Mouse (Mus musculus): Measurements from ENCODE around the gene Pnma3.
"Not testable (repeated sequence)": the region's sequence is repeated elsewhere in the genome, so short reads cannot be mapped to it uniquely, and the experiment has no call there.

Gene Pnma3

DNA sequence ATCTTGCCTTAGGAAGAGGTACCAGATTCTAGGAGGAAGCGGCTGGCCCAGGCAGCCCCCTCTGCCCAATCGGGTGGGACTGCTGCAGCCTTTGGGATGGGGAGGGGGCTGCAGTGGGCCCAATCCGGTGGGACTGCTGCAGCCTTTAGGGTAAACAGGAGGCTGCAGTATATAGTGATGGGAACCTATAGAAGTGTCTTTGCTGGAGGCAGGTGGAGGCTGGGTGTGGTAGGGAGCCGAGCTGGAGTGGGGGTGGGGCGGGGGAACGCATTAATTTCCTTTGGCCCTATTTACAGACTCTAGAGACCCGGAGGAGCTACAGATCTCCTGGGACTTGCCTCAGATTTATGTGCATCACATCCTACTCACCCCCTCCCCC lies at the start of gene Pnma3:
TSS of gene Pnma3 (plus strand) at position 373 of the 379 bp plus-strand sequence.
- DNase-seq (ENCODE audit: low spot score), result no peak

DNA sequence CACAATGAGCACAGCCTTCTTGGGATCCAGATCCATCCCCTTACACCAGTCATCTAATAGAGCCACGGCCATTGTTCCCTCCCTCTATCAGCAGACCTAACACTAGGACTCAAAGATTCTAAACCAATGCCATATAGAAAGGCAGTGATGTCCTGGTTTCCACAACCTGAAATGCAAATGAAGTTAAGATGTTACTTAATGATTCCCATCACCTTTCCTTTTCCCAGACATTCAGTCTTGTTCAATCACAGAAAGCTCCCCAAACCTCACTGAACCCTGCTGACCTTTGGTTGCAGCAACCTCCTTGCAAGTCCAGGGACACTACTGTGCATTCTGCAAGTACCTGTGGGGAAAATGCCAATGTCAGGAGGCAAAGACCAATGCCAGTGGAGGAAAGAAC lies 27.6 kb upstream of the Pnma3 start, which contains the start of gene Pnma5:
TSS of gene Pnma5 (minus strand) at position 101 of the 400 bp plus-strand sequence.
- DNase-seq (ENCODE audit: low spot score), result no peak

DNA sequence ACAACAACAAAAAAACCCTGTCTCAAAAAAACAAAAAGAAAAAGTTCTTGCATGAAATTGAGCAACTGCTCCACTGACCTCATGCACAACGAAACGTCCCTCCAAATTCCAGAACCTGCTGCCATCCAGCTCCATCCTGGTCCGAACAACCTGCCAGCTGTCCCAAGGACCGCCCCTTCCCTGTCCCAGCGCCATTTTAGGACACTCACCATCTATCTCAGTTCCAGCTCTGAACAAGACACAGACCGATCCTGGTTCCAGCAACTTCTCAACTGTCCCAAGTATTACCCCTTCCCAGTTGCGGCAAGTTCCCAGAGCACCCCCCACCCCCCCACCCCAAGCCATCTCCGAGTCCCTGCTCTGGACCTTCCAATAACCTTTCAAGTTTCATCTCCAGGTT lies 25.8 kb upstream of the Pnma3 start:
- DNase-seq (ENCODE audit: low spot score), result no peak

DNA sequence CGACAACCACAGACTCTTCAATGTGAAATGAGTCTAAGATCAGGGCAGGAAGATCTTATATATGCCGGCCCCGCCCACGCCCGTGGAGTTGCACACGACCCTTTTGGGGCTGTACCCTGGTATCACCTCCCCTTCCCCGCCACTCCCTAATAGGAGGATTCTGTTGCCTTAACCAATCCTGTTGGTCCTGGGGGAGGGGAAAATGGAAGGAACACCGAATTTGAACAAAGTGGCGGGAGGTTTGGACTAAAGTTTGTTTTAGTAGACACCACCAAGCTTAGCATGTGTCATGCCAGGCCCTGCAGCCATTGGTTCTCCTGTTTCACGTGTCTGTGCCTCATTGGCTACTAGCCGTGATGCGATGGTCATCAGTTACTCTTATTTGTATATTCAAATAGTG lies 24.9 kb upstream of the Pnma3 start:
- no peak for DNase-seq (ENCODE audit: low spot score)

DNA sequence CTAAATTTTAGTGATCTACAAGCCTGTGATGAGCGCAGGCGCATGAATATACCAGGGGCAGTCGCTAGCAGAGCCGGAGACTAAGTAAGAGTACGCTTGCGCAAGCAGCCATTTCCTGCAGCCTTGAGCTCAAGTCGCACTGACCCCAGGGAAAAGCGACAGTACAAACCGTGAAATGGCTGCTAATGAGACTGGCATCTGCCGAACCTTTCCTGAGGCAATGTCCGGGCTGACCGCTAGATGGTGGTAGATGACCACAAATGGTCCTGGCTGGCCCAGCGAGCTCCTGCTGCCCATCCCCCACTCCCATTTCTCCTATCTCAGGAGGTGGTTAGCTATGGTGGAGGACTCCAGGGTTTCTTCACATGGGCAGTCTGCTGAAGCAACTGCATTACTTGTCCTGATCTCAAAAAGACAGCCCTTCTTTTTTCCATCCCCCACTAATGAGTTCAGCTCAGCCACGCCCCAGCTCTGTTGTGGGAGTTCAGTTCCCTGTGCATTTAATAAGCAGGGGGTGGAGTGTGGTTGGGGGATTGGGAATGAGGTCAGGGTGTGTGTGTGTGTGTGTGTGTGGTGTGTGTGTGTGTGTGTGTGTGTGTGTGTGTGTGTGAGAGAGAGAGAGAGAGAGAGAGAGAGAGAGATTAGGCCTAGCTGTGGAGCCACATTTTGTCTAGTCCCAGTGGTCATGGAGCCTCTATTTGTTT lies 10.6 kb upstream of the Pnma3 start:
- peak; percentile 95 for DNase-seq (ENCODE audit: low spot score)

DNA sequence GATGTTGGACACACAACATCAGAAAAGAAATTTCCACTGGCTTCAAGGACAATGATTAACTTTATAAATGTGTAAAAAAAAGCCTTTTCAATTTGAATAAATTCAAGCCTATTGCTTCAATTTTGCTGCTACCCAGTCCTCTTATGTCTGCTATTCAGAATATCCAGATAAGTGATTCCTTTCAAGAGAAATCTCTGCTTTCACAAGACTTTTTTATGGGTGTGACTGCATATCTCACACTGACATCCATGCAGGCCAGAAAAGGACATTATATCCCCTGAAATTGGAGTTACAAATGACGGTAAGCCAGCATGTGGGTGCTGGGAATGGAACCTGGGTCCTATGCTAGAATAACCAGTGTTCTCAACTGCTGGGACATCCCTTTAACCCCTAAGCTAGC lies 3.1 kb upstream of the Pnma3 start:
- no peak for DNase-seq (ENCODE audit: low spot score)

DNA sequence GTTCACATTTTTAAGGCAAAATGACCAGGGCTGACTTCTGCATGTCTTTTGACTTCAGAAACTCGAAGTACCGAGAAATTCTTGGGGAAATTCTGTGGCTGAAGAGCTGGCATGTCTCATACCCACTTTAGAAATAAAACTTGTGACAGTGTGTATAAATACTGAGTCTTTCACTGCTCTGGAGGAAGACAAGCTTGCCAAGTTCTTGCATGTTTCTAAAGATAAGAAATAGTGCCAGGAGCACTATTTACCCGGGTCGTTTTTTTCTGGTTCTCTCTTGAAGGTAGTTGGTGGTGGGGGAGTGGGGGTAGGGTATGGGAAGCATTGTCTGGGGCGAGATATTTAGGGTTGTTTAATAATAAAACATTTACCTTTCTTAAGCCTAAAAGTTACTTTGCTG lies 2.3 kb upstream of the Pnma3 start:
- no peak for DNase-seq (ENCODE audit: low spot score)

DNA sequence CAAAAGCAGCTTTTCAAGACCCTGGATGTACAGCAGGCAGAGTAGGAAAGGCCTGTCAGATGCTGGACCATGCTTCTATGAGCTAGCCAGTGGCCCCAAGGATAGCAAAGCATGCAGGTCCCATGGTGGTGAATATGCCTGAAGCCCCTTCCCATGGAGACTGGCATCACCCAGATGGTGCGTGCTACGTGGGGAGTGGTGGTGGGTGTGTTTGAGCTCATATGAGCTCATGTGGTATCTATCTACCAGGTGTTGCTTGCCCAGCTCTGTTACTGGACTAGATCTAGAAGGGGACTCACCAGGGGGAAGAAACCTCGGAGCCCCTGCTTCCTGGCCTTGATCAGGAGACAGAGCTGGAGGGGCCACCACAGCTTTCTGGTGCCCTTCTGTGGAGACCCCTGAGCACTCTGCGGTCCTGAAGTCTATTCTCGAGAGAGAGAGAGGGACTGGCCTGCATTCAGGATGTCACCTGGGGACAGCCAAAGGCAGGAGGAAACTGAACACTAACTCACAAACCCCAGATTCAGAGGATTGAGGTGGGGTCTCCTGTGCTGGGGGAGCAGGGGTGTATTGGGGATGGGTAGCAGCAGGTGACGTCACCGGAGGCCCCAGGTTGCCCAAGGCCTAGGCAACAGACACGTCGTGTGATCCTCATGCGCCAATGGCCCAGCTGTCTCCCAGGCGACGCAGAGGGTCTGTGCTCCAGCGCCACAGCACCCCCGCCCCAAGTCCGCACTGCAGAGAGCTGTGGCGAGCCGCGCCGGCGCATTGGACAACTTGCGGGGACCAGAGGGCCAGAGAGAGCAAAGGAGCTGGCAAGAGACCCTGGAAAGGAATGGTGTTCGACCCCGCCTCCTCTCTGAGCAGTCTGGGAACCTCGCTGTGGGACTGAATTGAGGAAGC lies 824 bp upstream of the Pnma3 start:
- DNase-seq (ENCODE audit: low spot score), result peak; percentile 16

DNA sequence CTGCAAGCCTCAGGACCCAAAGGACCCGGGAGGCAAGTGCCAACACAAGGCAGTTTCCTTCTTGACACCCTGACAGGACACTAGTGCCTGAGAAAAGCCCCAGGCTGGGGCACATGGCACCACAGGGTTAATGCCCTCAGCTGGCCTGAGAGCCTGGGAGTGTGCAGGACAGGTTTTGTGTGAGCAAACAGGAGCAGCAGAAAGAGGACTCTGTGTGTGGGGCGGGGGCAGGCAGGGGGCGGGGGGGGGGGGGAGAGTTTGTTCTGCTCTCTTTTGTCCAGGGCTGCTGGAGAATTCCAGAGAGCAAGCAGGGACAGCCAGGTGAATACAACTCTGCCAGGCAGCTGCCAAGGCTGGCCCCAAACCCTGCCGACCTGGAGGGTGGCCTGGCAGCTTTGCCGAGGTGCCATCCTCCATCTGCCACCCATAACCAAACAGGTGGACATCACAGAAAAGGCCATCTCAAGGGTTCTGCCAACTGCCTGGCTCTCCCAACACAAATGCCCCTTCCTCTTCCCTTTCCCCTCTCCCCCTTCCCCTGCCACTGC lies 2.3 kb downstream of the Pnma3 start:
- not testable (repeated sequence) for DNase-seq (ENCODE audit: low spot score)

DNA sequence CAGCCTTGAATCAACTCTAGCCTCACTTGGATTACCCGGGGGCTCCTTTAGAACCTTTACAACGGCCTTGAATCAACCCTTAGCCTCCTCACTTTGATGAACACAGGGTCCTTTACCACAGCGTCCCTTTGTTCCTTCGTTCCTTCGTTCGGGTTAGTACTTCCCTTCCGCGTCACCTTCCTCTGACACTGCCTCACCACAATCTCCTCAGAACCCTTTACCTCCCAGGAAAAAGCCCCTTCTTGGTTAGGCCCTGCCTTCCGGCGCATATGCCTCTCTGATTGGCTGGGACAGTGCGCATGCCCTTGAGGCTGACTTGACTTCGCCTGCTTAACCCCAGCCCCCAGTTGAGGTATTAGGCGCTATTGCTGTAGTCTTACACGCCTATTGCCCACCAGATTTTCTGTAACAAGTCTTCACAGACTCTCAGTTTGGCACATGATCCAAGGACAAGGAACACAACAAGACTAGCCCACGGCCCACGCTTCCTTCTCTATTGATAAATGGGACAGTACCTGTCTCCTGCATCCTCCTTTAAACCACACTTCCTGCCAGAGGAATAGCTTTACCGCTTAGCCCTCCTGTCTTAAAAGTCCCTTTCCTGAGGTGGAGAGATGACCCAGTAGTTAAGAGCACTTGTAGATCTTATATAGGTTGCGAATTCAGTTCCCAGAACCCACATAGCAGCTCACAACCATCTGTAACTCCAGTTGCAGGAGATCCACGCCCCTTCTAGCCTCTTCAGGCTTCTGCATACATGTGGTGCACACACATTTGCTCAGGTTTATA lies 17.9 kb downstream of the Pnma3 start, which contains the start of gene Xlr4a:
TSS of gene Xlr4a (minus strand) at position 212 of the 789 bp plus-strand sequence.
- not testable (repeated sequence) for DNase-seq (ENCODE audit: low spot score)

DNA sequence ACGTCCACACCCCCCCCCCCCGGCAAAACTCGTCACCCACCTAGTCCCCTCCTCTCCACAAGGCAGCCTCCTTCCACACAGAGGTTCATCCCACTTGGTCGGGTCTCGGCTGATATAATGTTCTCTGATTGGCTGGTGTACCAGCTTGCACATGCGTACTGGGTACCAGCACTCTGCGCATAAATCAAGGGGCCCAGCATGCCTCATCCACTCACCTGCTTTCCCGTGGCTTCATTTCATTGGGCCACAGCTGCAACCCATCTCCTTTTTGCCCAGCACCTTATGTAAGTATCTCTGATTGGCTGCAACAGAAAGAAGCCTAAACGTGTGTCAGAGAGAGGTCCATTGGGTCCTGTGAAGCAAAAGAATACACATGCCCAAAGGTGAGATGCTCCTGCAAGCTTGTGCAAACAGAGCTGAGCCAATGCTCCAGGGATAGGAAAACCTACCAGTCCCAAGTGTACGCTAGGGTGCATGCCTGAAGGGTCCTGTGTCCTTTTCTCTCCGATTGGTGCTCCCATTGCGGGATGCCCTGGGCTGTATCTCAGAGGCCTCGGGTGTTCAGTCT lies 32.4 kb downstream of the Pnma3 start, which contains the start of gene Xlr3a:
TSS of gene Xlr3a (minus strand) at position 155 of the 568 bp plus-strand sequence.
- not testable (repeated sequence) for DNase-seq (ENCODE audit: low spot score)

DNA sequence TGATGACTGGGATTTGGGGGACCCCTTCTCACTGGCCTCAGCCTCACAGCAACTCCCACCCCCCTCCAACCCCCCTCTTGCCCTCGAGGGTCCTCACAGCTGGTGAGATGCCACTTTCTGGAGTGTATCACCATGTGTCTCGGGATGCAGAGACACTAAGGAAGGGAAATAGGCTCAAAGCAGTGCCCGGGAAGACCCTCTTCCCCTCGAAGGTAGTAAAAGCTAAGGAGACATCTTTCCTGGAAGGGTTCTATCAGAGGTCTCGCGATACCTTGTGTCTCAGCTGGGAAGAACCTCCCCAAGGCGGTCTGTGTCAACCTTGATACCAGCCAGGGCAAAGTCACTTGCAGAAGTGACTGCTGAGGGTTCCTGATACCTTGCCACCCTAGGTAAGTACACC lies 52.2 kb downstream of the Pnma3 start, which contains the start of gene Gm14685:
TSS of gene Gm14685 (plus strand) at position 301 of the 400 bp plus-strand sequence.
- not testable (repeated sequence) for DNase-seq (ENCODE audit: low spot score)
